Mouse (Mus musculus): Measurements from ENCODE around the gene Ces4a. TPM values are rescaled to one million over a fixed set of nuclear protein-coding genes. Genes with fewer than 3 reads are reported as not detected.

The Ces4a gene
- polyA plus RNA-seq, 1 experiment from 2014 or later = 0.09 TPM

DNA sequence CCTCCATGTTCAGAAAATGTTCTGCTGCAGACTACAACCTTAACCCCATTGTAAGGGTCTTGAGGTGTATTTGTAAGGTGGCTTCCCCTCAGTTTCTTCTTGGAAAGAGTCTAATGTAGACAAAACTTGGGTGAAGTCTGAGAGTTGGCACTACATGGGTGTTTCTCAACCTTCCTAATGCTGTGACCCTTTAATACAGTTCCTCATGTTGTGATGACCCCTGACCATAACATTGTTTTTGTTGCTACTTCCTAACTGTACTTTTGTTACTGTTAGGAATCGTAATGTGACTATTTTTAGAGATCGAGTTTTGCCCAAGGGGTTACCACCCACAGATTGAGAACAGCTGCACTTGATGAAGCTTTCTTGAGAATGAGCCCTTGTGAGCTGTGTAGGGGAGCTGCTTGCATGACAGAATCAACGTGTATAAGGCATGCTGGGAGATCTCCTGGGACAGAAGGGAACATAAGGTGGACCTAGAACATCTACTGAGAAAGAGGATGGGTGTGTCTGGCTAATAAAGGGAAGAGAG is 29.6 kb downstream of the Ces4a start:
- Histone ChIP-seq H3K27me3 (replicated peaks; ENCODE audit: control insufficient read depth, insufficient read depth, low read length) (no peaks in the 10 kb centered on the region), H3K27ac (ENCODE audit: low read depth, low read length) (no peak overlapping the region), H3K9ac (ENCODE audit: low read length) (no peak overlapping the region), H3K4me3 (ENCODE audit: low read depth, low read length) (no peak overlapping the region), H3K4me1 (ENCODE audit: control insufficient read depth, insufficient read depth, low read length) (no peaks in the 10 kb centered on the region), H3K4me2 (ENCODE audit: low read length) (no peak overlapping the region), H3K9me3 (replicated peaks; ENCODE audit: control insufficient read depth, low read length) (no peaks in the 10 kb centered on the region), H3K36me3 (ENCODE audit: control insufficient read depth, insufficient read depth, low read length) (no peaks in the 10 kb centered on the region)
- WGBS = 68% methylated on average over 3 of the region's 3 CpGs
- no peak for DNase-seq (ENCODE audit: low spot score)
- ATAC-seq = no peak

DNA sequence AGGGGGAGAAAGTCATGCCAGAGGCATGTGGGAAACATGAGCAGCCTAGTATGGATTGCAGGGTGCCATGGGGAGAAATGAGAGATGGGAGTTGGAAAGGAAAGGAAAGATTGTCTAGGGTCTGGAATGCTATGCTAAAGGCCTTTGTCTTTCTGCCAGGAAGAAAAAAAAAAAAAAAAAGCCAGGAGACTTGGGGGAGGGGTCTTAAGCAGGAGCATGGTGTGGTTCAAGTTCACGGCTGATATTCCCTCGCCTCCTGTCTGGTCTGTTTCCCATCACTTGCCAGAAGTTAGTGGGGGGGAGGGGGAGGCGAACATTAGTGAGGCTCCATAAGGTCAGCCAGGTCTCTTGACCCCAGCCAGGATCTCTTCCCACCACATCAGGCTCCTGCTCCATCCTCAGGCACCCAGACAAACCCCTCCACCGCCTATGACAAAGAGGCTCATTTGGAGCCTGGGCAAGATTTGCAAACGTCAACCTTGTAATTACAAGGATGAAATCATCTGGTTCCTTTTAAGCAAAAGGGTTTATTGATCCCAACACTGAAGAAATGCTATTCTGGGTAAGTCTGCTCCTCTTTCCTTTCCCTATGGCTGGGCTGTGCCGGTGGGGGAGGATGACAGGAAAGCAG is 32.8 kb downstream of the Ces4a start:
- DNase-seq (ENCODE audit: low spot score) = no peak
- Histone ChIP-seq H3K9ac (ENCODE audit: low read length) (no peak overlapping the region), H3K36me3 (ENCODE audit: control insufficient read depth, insufficient read depth, low read length) (no peaks in the 10 kb centered on the region), H3K9me3 (replicated peaks; ENCODE audit: control insufficient read depth, low read length) (no peaks in the 10 kb centered on the region), H3K4me1 (ENCODE audit: control insufficient read depth, insufficient read depth, low read length) (no peaks in the 10 kb centered on the region), H3K27ac (ENCODE audit: low read depth, low read length) (no peak overlapping the region), H3K27me3 (replicated peaks; ENCODE audit: control insufficient read depth, insufficient read depth, low read length) (no peaks in the 10 kb centered on the region), H3K4me3 (ENCODE audit: low read depth, low read length) (no peak overlapping the region), H3K4me2 (ENCODE audit: low read length) (no peak overlapping the region)
- no peak for ATAC-seq
- WGBS = 27% methylated on average over 6 of the region's 6 CpGs

DNA sequence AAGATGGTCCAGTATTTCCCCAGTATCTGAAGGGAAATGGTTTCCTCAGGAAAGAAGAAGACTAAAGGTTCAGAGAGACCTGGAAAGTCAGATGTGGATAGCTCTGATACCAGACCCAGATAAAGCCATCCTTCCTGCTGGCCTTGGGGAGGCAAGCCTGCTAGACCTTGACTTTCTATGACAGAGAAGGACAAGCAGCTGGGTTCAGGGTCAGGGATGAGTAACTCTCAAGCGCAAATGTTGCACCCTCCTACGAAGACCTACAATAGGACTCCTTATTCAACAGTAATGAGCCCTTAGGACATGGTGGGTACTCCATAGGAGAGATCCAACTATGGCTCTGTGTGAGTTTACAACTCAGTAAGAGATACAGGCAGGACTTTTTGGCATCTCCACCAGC is 33.6 kb downstream of the Ces4a start:
- Histone ChIP-seq H3K4me2 (ENCODE audit: low read length) (no peak overlapping the region), H3K27ac (ENCODE audit: low read depth, low read length) (no peak overlapping the region), H3K4me1 (ENCODE audit: control insufficient read depth, insufficient read depth, low read length) (no peaks in the 10 kb centered on the region), H3K36me3 (ENCODE audit: control insufficient read depth, insufficient read depth, low read length) (no peaks in the 10 kb centered on the region), H3K4me3 (ENCODE audit: low read depth, low read length) (no peak overlapping the region), H3K27me3 (replicated peaks; ENCODE audit: control insufficient read depth, insufficient read depth, low read length) (no peaks in the 10 kb centered on the region), H3K9ac (ENCODE audit: low read length) (no peak overlapping the region), H3K9me3 (replicated peaks; ENCODE audit: control insufficient read depth, low read length) (no peaks in the 10 kb centered on the region)
- 91% methylated on average over 2 of the region's 2 CpGs for WGBS
- DNase-seq (ENCODE audit: low spot score) (no peak), ATAC-seq (no peak)

DNA sequence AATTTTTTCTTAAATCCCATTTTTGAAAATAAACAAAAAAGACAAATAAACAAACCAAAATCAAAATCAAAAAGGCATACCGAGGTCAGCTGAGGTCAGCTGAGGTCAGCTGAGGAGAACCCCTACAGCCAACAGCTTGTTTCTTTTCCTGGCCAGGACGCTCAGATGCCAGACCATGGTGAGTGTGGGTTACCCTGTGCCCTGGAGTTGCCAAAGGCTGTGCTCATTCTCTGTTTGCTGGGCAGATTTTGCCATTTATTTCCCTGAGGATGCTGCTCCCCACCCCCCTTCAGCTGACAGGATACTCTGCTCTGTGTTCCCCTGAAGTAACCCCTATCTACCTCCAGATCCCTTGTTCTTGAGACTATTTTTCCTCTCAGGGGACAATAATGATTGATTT is 35.5 kb downstream of the Ces4a start:
- H3K27ac ChIP-seq (ENCODE audit: low read depth, low read length) = no peak overlapping the region
- no peaks in the 10 kb centered on the region for H3K27me3 ChIP-seq (replicated peaks; ENCODE audit: control insufficient read depth, insufficient read depth, low read length)
- DNase-seq (ENCODE audit: low spot score) = no peak
- no peaks in the 10 kb centered on the region for H3K36me3 ChIP-seq (ENCODE audit: control insufficient read depth, insufficient read depth, low read length)
- ATAC-seq = no peak
- no peaks in the 10 kb centered on the region for H3K9me3 ChIP-seq (replicated peaks; ENCODE audit: control insufficient read depth, low read length)
- H3K9ac ChIP-seq (ENCODE audit: low read length) = no peak overlapping the region
- H3K4me3 ChIP-seq (ENCODE audit: low read depth, low read length) = no peak overlapping the region
- H3K4me2 ChIP-seq (ENCODE audit: low read length) = no peak overlapping the region
- 85% methylated on average over 2 of the region's 2 CpGs for WGBS
- H3K4me1 ChIP-seq (ENCODE audit: control insufficient read depth, insufficient read depth, low read length) = no peaks in the 10 kb centered on the region

DNA sequence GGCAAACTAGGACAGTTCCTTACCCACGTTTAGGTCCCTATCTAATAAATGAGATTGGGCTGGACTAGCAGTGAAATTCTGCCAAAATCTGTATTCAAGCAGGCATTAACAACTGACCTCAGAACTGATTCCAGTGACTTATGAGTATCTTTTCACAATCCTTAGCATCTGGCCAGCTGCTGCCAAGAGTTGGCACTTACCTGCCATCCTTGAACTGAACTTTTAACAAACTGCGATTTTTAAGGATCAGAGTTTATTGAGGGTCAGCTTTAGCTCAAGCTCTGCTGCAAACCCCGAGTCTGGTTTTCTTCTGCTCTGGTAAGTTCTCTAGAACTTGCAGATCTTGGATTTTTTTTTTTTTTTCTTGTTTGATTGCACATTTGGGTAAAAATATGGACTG is 38.0 kb downstream of the Ces4a start:
- WGBS = 45% methylated on average over 3 of the region's 3 CpGs
- peaks cover 6% of the 10 kb centered on the region; the same call in 1 of the 2 replicates for H3K36me3 ChIP-seq (ENCODE audit: control insufficient read depth, insufficient read depth, low read length)
- DNase-seq (ENCODE audit: low spot score) = no peak
- H3K4me3 ChIP-seq (ENCODE audit: low read depth, low read length) = no peak overlapping the region
- H3K9me3 ChIP-seq (replicated peaks; ENCODE audit: control insufficient read depth, low read length) = no peaks in the 10 kb centered on the region
- no peaks in the 10 kb centered on the region for H3K27me3 ChIP-seq (replicated peaks; ENCODE audit: control insufficient read depth, insufficient read depth, low read length)
- ATAC-seq = no peak
- H3K4me2 ChIP-seq (ENCODE audit: low read length) = peak overlapping the region; percentile 57; the same call in 1 of the 2 replicates
- peaks cover 2% of the 10 kb centered on the region; the same call in 1 of the 2 replicates for H3K4me1 ChIP-seq (ENCODE audit: control insufficient read depth, insufficient read depth, low read length)
- H3K9ac ChIP-seq (ENCODE audit: low read length) = no peak overlapping the region
- no peak overlapping the region for H3K27ac ChIP-seq (ENCODE audit: low read depth, low read length)

DNA sequence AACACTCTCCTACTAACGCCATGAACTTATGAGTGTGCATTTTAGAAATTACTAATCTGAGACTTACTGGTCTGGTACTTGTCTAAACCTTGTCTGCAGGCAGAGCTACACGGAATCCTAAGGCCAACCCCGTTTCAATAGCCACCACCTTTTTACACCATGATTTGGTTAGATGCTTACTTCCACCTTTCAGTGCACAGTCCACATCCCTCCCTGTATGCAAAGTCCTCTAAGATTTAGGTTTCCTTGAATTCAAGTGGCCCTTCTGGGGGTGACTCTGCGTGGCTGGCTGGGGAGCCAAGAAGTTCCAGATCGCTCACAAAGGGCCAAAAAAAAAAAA is 38.4 kb downstream of the Ces4a start:
- no peak for DNase-seq (ENCODE audit: low spot score)
- H3K4me3 ChIP-seq (ENCODE audit: low read depth, low read length) = peak overlapping the region; percentile 90
- H3K27me3 ChIP-seq (replicated peaks; ENCODE audit: control insufficient read depth, insufficient read depth, low read length) = no peaks in the 10 kb centered on the region

DNA sequence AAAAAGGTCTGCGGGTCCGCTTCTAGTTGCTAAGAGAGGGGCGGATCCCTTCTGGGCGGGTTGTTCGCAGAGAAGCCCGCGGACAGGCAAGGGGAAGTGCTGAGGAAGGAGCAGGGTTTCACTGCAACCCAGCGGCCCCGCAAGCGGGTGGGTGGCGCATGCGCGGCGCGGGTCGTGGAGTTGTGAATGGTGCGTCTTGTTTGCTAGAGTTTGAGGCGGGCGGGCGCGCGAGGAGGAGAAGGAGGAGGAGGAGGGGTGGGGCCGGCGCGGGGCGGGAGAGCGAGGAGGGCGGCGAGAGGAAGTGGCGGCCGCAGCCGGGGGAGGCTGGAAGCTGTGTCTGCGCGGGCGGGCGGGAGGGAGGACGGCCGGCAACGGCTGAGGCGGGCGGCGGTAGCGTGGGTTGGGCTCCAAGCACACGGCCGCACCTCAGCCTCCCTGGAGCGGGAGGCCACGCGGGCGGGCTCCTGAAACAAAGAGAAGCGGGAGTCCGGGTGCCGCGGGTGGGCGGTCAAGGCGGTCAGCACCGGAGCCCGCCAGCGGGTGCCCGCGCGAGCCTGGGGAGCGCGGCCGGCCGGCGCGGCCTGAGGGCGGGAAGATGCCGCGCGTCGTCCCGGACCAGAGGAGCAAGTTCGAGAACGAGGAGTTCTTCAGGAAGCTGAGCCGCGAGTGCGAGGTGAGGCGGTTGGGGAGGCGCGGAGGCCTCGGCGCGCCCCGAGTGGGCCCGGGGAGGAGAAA is 38.9 kb downstream of the Ces4a start, which contains the start of gene Cbfb:
TSS of gene Cbfb (plus strand) at position 294 of the 735 bp plus-strand sequence.
- Histone ChIP-seq H3K4me3 (ENCODE audit: low read depth, low read length) (peak within 1 kb of the TSS; percentile 90), H3K9me3 (replicated peaks; ENCODE audit: control insufficient read depth, low read length) (no peaks in the 10 kb centered on the region), H3K27me3 (replicated peaks; ENCODE audit: control insufficient read depth, insufficient read depth, low read length) (no peaks in the 10 kb centered on the region), H3K27ac (ENCODE audit: low read depth, low read length) (peak within 1 kb of the TSS; percentile 91), H3K4me1 (ENCODE audit: control insufficient read depth, insufficient read depth, low read length) (peaks cover 2% of the 10 kb centered on the region; the same call in 1 of the 2 replicates), H3K9ac (ENCODE audit: low read length) (peak within 1 kb of the TSS; percentile 93), H3K4me2 (ENCODE audit: low read length) (peak within 1 kb of the TSS; percentile 57), H3K36me3 (ENCODE audit: control insufficient read depth, insufficient read depth, low read length) (peaks cover 9% of the 10 kb centered on the region; the same call in 1 of the 2 replicates)
- DNase-seq (ENCODE audit: low spot score) = peak; percentile 97
- ATAC-seq = peak; percentile 96
- under 1% methylated on average over 60 of the region's 86 CpGs for WGBS

More for the DNA sequence above, 38.4 kb downstream of the Ces4a start:
- Histone ChIP-seq H3K36me3 (ENCODE audit: control insufficient read depth, insufficient read depth, low read length) (peaks cover 7% of the 10 kb centered on the region; the same call in 1 of the 2 replicates), H3K9me3 (replicated peaks; ENCODE audit: control insufficient read depth, low read length) (no peaks in the 10 kb centered on the region), H3K27ac (ENCODE audit: low read depth, low read length) (peak overlapping the region; percentile 30; the same call in 1 of the 2 replicates), H3K4me1 (ENCODE audit: control insufficient read depth, insufficient read depth, low read length) (peaks cover 2% of the 10 kb centered on the region; the same call in 1 of the 2 replicates), H3K4me2 (ENCODE audit: low read length) (peak overlapping the region; percentile 57), H3K9ac (ENCODE audit: low read length) (peak overlapping the region; percentile 93)
- WGBS = 3% methylated on average over 5 of the region's 5 CpGs
- ATAC-seq = no peak

DNA sequence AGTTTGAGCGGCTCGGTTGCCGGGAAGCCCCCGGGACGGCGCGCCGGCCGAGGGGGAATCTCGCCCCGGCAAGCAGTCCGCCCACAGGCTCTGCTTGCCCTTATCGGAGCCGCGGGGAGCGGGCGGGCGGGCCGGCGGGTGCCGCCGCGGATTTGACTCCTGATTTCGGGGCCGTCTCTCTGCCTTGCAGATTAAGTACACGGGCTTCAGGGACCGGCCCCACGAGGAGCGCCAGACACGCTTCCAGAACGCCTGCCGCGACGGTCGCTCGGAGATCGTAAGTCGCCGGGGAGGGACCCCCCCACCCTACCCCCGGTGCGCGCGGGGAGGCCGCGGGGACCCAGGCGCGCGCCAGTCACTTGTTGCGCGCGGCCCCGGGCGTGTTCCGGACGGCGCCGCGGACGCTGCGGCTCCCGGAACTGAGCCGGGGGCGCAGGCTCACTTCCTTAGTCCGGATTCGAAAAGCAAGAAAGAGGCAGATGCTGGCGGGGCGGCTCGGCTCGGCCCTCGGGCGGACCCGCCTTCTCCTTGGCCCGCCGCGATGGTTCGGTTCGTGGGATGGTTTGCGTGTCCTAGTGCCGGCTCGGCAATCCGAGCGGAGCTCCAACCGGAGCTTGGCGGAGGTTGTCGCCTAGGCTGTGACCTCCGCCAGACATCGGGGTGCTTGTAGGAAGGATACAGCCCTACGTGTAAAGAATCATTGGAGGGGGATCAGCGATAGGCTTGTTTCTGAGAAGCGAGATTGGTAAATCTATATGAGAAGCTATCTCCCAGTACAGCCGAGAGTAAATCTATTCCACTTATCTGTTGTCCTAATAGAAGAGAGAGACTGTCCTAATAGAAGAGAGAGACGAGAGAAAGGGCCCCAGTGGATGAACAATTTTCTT is 39.8 kb downstream of the Ces4a start:
- peak overlapping the region; percentile 91 for H3K27ac ChIP-seq (ENCODE audit: low read depth, low read length)
- peaks cover 13% of the 10 kb centered on the region; the same call in 1 of the 2 replicates for H3K36me3 ChIP-seq (ENCODE audit: control insufficient read depth, insufficient read depth, low read length)
- peak overlapping the region; percentile 90 for H3K4me3 ChIP-seq (ENCODE audit: low read depth, low read length)
- DNase-seq (ENCODE audit: low spot score) (peak; percentile 63), ATAC-seq (peak; percentile 47)
- WGBS = under 1% methylated on average over 78 of the region's 92 CpGs
- H3K27me3 ChIP-seq (replicated peaks; ENCODE audit: control insufficient read depth, insufficient read depth, low read length) = no peaks in the 10 kb centered on the region
- peak overlapping the region; percentile 57 for H3K4me2 ChIP-seq (ENCODE audit: low read length)
- peak overlapping the region; percentile 93 for H3K9ac ChIP-seq (ENCODE audit: low read length)
- H3K4me1 ChIP-seq (ENCODE audit: control insufficient read depth, insufficient read depth, low read length) = peaks cover 2% of the 10 kb centered on the region; the same call in 1 of the 2 replicates
- no peaks in the 10 kb centered on the region for H3K9me3 ChIP-seq (replicated peaks; ENCODE audit: control insufficient read depth, low read length)
